Mouse (Mus musculus) liver, embryonic 14.5 days (tissue): ENCODE measurements around the gene Rpl10a. TPM values are rescaled to one million over a fixed set of nuclear protein-coding genes. Genes with fewer than 3 reads are reported as not detected.

Experiments
- ATAC-seq: fragments of 200-750 bp; cut with Nextera tagmentation; 2 replicates; pipeline ENCODE4 v1.8.0; 2017; ENCODE audit warnings: moderate number of reproducible peaks, mild to moderate bottlenecking, moderate library complexity; ENCODE audit not compliant: insufficient read depth
- DNase-seq, 3 experiments: peaks; one replicate each; pipeline ENCODE4 v3.0.0-alpha.2; 2012 to 2013; ENCODE audit warnings: low read depth in 3 of 3, low spot score in 3 of 3
- H3K27ac ChIP-seq: fragments of 300-500 bp; sonication (generic); 2 replicates; pipeline ENCODE4 v1.5.1; 2014; ENCODE audit warnings: moderate library complexity, mild to moderate bottlenecking, control low read depth, inconsistent platforms
- H3K27me3 ChIP-seq: fragments of 300-500 bp; sonication (generic); 2 replicates; pipeline ENCODE4 v1.6.1; 2014; ENCODE audit warnings: mild to moderate bottlenecking, low read length, moderate library complexity; ENCODE audit not compliant: control insufficient read depth, insufficient read depth
- H3K36me3 ChIP-seq: fragments of 300-500 bp; sonication (generic); replicated peaks from 2 replicates; pipeline ENCODE4 v1.6.1; 2014; ENCODE audit warnings: low read depth; ENCODE audit not compliant: control insufficient read depth, insufficient read depth
- H3K4me1 ChIP-seq, 2 experiments: fragments of 200-500 bp in 1 of 2; fragments of 300-500 bp in 1 of 2; sonication (generic) in 1 of 2; replicated peaks; 2 replicates each; pipeline ENCODE4 v1.6.1; 2012 to 2014; ENCODE audit warnings: antibody characterized with exemption in 1 of 2, inconsistent platforms in 1 of 2, low read length in 1 of 2; ENCODE audit not compliant: control insufficient read depth in 2 of 2, insufficient read depth in 2 of 2
- H3K4me2 ChIP-seq: fragments of 300-500 bp; sonication (generic); 2 replicates; pipeline ENCODE4 v1.6.1; 2014; ENCODE audit warnings: low read depth, mild to moderate bottlenecking, control low read depth, moderate library complexity
- H3K4me3 ChIP-seq, 2 experiments: fragments of 200-500 bp in 1 of 2; fragments of 300-500 bp in 1 of 2; sonication (generic) in 1 of 2; 2 replicates each; pipeline ENCODE4 v1.5.1; 2012 to 2014; ENCODE audit warnings: low read depth in 2 of 2, low read length in 2 of 2, mild to moderate bottlenecking in 2 of 2, control low read depth in 1 of 2, inconsistent platforms in 1 of 2, moderate library complexity in 1 of 2; ENCODE audit not compliant: insufficient read depth in 1 of 2
- H3K9ac ChIP-seq: fragments of 300-500 bp; sonication (generic); replicated peaks from 2 replicates; pipeline ENCODE4 v1.6.1; 2014; ENCODE audit warnings: mild to moderate bottlenecking, control low read depth, moderate library complexity
- H3K9me3 ChIP-seq: fragments of 300-500 bp; sonication (generic); 2 replicates; pipeline ENCODE4 v1.6.1; 2016; ENCODE audit warnings: low read length, mixed read lengths; ENCODE audit not compliant: control insufficient read depth
- CTCF ChIP-seq: IDR thresholded peaks from 2 replicates; pipeline ENCODE4 v1.5.1; 2016; ENCODE audit warnings: antibody characterized with exemption, low read depth, control low read depth
- EP300 ChIP-seq: IDR thresholded peaks from 2 replicates; pipeline ENCODE4 v1.6.1; 2016; ENCODE audit warnings: antibody characterized with exemption, low read depth
- WGBS: fragments of 180-500 bp; shearing (Covaris S2); extraction: QIAGEN DNeasy Blood & Tissue Kit; methylation state at CpG from one replicate; pipeline ENCODE4 v1.1.7; 2014; ENCODE audit not compliant: insufficient replicate concordance; 5-methylcytosine and 5-hydroxymethylcytosine counted together
- polyA plus RNA-seq, 2 experiments: library from polyadenylated mRNA; depleted of rRNA in 1 of 2; stranded (reverse) in 1 of 2; unstranded in 1 of 2; fragments of >200 nt; fragmentation: Nextera tagmentation in 1 of 2; extraction: Ambion mirVana in 1 of 2; gene quantifications; 2 replicates each; pipeline versions ENCODE4 v1.2.1 to v1.2.3; 2012 to 2014

Rpl10a gene
- polyA plus RNA-seq, 2 experiments, result 510 to 1,992 TPM

DNA sequence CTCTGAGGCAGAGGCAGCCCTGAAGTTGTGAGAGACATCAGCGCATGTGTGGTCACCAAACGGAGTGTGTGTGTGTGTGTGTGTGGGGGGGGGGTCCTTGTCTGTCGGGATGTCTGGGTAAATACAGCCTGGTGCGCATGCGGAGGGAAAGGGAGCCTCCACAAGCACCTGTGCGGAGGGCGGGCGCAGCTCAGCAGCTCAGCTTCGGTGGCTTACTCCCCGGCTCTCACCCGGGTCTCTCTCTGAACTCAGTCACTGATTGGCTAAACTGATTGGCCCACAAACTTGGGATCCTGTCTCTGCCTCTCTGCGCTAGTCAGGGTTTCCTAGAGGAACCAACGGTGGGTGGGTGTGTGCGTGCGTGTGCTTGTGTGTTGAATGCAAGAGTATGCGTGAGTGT, 46.2 kb downstream of the Rpl10a start:
- Histone ChIP-seq H3K4me1 (peaks cover 0 to 7% of the 10 kb centered on the region in 2 experiments; a peak in 1 of 4 replicates), H3K4me3 (no peak overlapping the region), H3K36me3 (no peaks in the 10 kb centered on the region), H3K27me3 (peaks cover 15% of the 10 kb centered on the region), H3K9me3 (no peaks in the 10 kb centered on the region), H3K4me2 (no peak overlapping the region), H3K9ac (no peak overlapping the region), H3K27ac (no peak overlapping the region)
- TF ChIP-seq CTCF (no peak), EP300 (no peak)
- ATAC-seq, result no peak
- DNase-seq, result no peak
- 14% methylated on average over 16 of the region's 16 CpGs for WGBS

DNA sequence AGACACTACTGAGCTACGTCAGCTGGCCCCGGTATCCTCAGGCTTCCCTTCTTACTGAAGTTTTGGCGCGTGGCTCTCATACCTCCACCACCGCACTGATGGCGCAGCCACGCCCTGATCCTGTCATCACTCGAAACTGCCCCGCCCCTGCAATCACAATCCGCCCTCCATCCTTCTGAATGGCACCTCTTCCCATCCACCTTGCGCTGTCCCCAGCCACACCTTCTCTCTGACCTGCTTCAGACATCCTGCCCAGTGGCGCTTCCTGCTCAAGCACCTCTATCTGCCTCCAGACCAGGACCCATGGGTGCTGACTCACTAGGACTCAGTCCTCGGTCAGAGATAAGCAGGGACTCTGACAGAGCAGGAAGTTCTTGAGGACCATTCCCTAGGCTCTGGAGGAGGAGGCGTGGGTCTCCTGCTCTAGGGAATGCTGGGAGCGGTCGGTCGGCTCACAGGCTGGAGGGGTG, 47.4 kb downstream of the Rpl10a start:
- no peak for ATAC-seq
- H3K36me3 ChIP-seq, result no peaks in the 10 kb centered on the region
- no peak for DNase-seq
- no peak for TF ChIP-seq CTCF
- TF ChIP-seq EP300, result no peak
- peaks cover 15% of the 10 kb centered on the region for H3K27me3 ChIP-seq
- peaks cover 0 to 7% of the 10 kb centered on the region in 2 experiments; a peak in 1 of 4 replicates for H3K4me1 ChIP-seq
- no peak overlapping the region for H3K9ac ChIP-seq
- 2% methylated on average over 17 of the region's 17 CpGs for WGBS
- no peak overlapping the region for H3K27ac ChIP-seq
- no peak overlapping the region for H3K4me3 ChIP-seq
- H3K4me2 ChIP-seq, result no peak overlapping the region
- H3K9me3 ChIP-seq, result no peaks in the 10 kb centered on the region

DNA sequence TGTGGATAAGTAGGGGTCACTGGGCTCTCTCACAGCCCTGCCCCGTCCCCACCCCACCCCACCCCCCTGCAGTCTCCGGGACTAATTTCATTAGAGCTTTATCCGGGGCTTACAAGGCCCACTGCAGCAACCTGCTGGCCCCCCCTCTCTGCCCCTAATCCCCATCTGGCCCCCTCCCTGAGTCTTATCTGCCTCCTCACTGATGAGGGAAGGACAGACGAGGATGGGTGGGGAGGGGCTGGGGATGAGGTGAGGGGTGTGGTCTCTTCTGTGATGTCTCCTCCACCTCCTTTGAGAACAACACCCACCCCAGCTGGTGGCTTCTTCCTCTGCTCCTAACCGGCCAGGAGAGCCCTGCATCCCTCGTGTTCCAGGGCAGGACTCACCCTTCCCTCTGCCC, 52.0 kb downstream of the Rpl10a start:
- DNase-seq (no peak), ATAC-seq (no peak)
- no peak overlapping the region for H3K27ac ChIP-seq
- H3K9me3 ChIP-seq, result no peaks in the 10 kb centered on the region
- WGBS, result 20% methylated on average over 6 of the region's 6 CpGs
- H3K4me3 ChIP-seq, result no peak overlapping the region
- H3K4me1 ChIP-seq, result peaks cover 0 to 4% of the 10 kb centered on the region in 2 experiments; a peak in 1 of 4 replicates
- H3K9ac ChIP-seq, result no peak overlapping the region
- no peaks in the 10 kb centered on the region for H3K36me3 ChIP-seq
- H3K4me2 ChIP-seq, result no peak overlapping the region
- TF ChIP-seq CTCF, result no peak
- TF ChIP-seq EP300, result no peak
- H3K27me3 ChIP-seq, result peaks cover 5% of the 10 kb centered on the region

Other genes with a start within 250 kb of the Rpl10a start
- 0.14 and 0.16 TPM in 2 replicates for gene Tcp11, start 247.8 kb upstream of the Rpl10a start, polyA plus RNA-seq (2012; rRNA removed)
- gene Tcp11, start 247.8 kb upstream of the Rpl10a start, polyA plus RNA-seq (2014; fragmentation: Nextera tagmentation; extraction: Ambion mirVana), result 0.13 TPM in 1 of 2 replicates, not detected in the other
- 0.30 and 0.33 TPM in 2 replicates for gene Scube3, start 186.3 kb upstream of the Rpl10a start, polyA plus RNA-seq (2012; rRNA removed)
- gene Scube3, start 186.3 kb upstream of the Rpl10a start, polyA plus RNA-seq (2014; fragmentation: Nextera tagmentation; extraction: Ambion mirVana), result 0.16 and 0.23 TPM in 2 replicates
- 6.1 and 7.5 TPM in 2 replicates for gene Zfp523, start 151.3 kb upstream of the Rpl10a start, polyA plus RNA-seq (2012; rRNA removed)
- gene Zfp523, start 151.3 kb upstream of the Rpl10a start, polyA plus RNA-seq (2014; fragmentation: Nextera tagmentation; extraction: Ambion mirVana), result 4.3 and 5.4 TPM in 2 replicates
- gene Def6, start 120.7 kb upstream of the Rpl10a start, polyA plus RNA-seq (2012; rRNA removed), result 6.6 and 10.4 TPM in 2 replicates
- gene Def6, start 120.7 kb upstream of the Rpl10a start, polyA plus RNA-seq (2014; fragmentation: Nextera tagmentation; extraction: Ambion mirVana), result 5.5 and 5.7 TPM in 2 replicates
- gene Ppard, start 95.8 kb upstream of the Rpl10a start, polyA plus RNA-seq (2012; rRNA removed), result 5.6 and 6.5 TPM in 2 replicates
- gene Ppard, start 95.8 kb upstream of the Rpl10a start, polyA plus RNA-seq (2014; fragmentation: Nextera tagmentation; extraction: Ambion mirVana), result 0.76 and 0.92 TPM in 2 replicates
- gene Fance, start 15.0 kb upstream of the Rpl10a start, polyA plus RNA-seq (2012; rRNA removed), result 4.5 and 5.5 TPM in 2 replicates
- gene Fance, start 15.0 kb upstream of the Rpl10a start, polyA plus RNA-seq (2014; fragmentation: Nextera tagmentation; extraction: Ambion mirVana), result 9.4 and 10.4 TPM in 2 replicates
- 2.0 and 2.2 TPM in 2 replicates for gene Tead3, start 22.3 kb downstream of the Rpl10a start, polyA plus RNA-seq (2012; rRNA removed)
- 0.52 and 0.63 TPM in 2 replicates for gene Tead3, start 22.3 kb downstream of the Rpl10a start, polyA plus RNA-seq (2014; fragmentation: Nextera tagmentation; extraction: Ambion mirVana)
- 0.12 and 0.26 TPM in 2 replicates for gene Tulp1, start 36.8 kb downstream of the Rpl10a start, polyA plus RNA-seq (2012; rRNA removed)
- gene Tulp1, start 36.8 kb downstream of the Rpl10a start, polyA plus RNA-seq (2014; fragmentation: Nextera tagmentation; extraction: Ambion mirVana), result 0.28 and 0.42 TPM in 2 replicates
- 5.3 and 7.3 TPM in 2 replicates for gene Fkbp5, start 189.1 kb downstream of the Rpl10a start, polyA plus RNA-seq (2012; rRNA removed)
- gene Fkbp5, start 189.1 kb downstream of the Rpl10a start, polyA plus RNA-seq (2014; fragmentation: Nextera tagmentation; extraction: Ambion mirVana), result 3.5 and 3.6 TPM in 2 replicates
- gene Armc12, start 202.3 kb downstream of the Rpl10a start, polyA plus RNA-seq (2012; rRNA removed), result 0.03 TPM in 1 of 2 replicates, not detected in the other
- gene Armc12, start 202.3 kb downstream of the Rpl10a start, polyA plus RNA-seq (2014; fragmentation: Nextera tagmentation; extraction: Ambion mirVana), result not detected in 2 replicates
- not detected in 2 replicates for gene Clpsl2, start 220.9 kb downstream of the Rpl10a start, polyA plus RNA-seq (2012; rRNA removed)
- not detected in 2 replicates for gene Clpsl2, start 220.9 kb downstream of the Rpl10a start, polyA plus RNA-seq (2014; fragmentation: Nextera tagmentation; extraction: Ambion mirVana)
- gene Clps, start 232.3 kb downstream of the Rpl10a start, polyA plus RNA-seq (2012; rRNA removed), result 1.2 and 3.3 TPM in 2 replicates
- 2.9 and 3.7 TPM in 2 replicates for gene Clps, start 232.3 kb downstream of the Rpl10a start, polyA plus RNA-seq (2014; fragmentation: Nextera tagmentation; extraction: Ambion mirVana)
- gene Lhfpl5, start 247.2 kb downstream of the Rpl10a start, polyA plus RNA-seq (2012; rRNA removed), result not detected in 2 replicates
- gene Lhfpl5, start 247.2 kb downstream of the Rpl10a start, polyA plus RNA-seq (2014; fragmentation: Nextera tagmentation; extraction: Ambion mirVana), result not detected in 2 replicates